Mouse (Mus musculus): ENCODE measurements at regions not wholly inside any gene's neighbourhood (a gene's known extent, or its start where the extent isn't known, plus 50 kb on each side); places are given as distances from the start of the nearest gene placed in this dataset.

DNA sequence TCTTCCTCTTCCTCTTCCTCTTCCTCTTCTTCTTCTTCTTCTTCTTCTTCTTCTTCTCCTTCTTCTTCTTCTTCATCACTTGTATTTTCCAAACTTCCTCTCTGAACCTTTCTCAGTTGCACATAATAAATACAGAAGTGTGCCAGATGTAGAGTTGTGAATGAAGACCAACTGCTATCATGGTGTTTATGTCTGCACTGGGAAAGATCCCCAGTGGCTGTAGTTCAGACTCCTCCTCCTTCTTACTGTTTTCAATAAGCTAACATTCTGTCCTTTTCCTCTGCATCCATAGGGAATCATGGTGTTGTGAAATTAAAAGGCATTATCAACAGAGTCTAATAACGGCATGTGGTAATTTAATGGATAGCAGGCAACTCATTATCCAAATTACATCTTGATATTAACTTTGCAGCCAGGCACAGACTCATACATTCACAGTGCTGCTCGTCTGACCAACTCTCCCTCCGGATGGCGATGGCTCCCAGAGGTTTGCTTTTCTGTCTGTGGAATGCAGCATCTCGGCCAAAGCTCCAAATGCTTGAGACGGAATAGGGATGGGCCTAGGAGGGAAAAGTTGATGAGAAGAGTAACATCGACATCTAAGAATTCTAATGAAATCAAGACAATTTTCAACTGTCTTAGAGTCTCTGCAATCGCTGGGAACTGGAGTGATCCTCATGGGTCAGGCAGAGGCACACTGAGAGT lies 219.6 kb downstream of the Irs2 start:
- ATAC-seq (replicated peaks; ENCODE audit: insufficient number of reproducible peaks, low FRiP score, low TSS enrichment, low read depth): no peak
- Histone ChIP-seq H3K36me3 (replicated peaks; ENCODE audit: control insufficient read depth, insufficient read depth, low read depth, low read length) (no peaks in the 10 kb centered on the region), H3K27ac (replicated peaks; ENCODE audit: low read depth, low read length) (no peak overlapping the region), H3K9me3 (replicated peaks; ENCODE audit: control insufficient read depth, low read length) (no peaks in the 10 kb centered on the region), H3K9ac (replicated peaks; ENCODE audit: low read length) (no peak overlapping the region), H3K27me3 (ENCODE audit: control insufficient read depth, insufficient read depth, low read length) (no peaks in the 10 kb centered on the region), H3K4me2 (ENCODE audit: low read depth, low read length) (no peak overlapping the region), H3K4me1 (ENCODE audit: control insufficient read depth, insufficient read depth, low read length) (no peaks in the 10 kb centered on the region), H3K4me3 (ENCODE audit: low read depth, low read length) (no peak overlapping the region)
- WGBS: 73% methylated on average over 8 of the region's 8 CpGs
- DNase-seq (ENCODE audit: low spot score): no peak

DNA sequence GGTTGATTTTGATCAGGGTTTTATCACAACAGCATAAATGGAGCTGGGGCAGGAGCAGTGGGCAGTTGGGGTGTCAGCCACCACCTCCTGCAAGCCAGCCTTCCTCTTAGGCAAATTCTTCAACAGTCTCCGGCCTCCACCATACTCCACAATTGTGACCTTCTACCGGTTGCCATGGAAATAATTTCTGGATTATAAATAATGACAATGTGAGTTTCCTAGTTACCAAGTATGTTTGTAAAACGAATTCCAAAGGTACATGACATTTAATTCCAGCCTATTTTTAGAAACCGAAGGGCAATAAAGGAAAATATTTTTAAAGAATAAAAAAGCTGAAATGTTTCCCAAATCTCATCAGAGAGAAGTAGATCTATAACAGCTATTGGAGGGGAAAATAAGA lies 222.5 kb downstream of the Irs2 start:
- H3K9me3 ChIP-seq (replicated peaks; ENCODE audit: control insufficient read depth, low read length): no peaks in the 10 kb centered on the region
- no peak overlapping the region for H3K9ac ChIP-seq (replicated peaks; ENCODE audit: low read length)
- no peaks in the 10 kb centered on the region for H3K4me1 ChIP-seq (ENCODE audit: control insufficient read depth, insufficient read depth, low read length)
- ATAC-seq (replicated peaks; ENCODE audit: insufficient number of reproducible peaks, low FRiP score, low TSS enrichment, low read depth) (no peak), DNase-seq (ENCODE audit: low spot score) (peak; percentile 26)
- H3K27me3 ChIP-seq (ENCODE audit: control insufficient read depth, insufficient read depth, low read length): no peaks in the 10 kb centered on the region
- H3K4me2 ChIP-seq (ENCODE audit: low read depth, low read length): no peak overlapping the region
- H3K27ac ChIP-seq (replicated peaks; ENCODE audit: low read depth, low read length): no peak overlapping the region
- H3K4me3 ChIP-seq (ENCODE audit: low read depth, low read length): no peak overlapping the region
- no peaks in the 10 kb centered on the region for H3K36me3 ChIP-seq (replicated peaks; ENCODE audit: control insufficient read depth, insufficient read depth, low read depth, low read length)
- WGBS: 76% methylated on average over 4 of the region's 4 CpGs

DNA sequence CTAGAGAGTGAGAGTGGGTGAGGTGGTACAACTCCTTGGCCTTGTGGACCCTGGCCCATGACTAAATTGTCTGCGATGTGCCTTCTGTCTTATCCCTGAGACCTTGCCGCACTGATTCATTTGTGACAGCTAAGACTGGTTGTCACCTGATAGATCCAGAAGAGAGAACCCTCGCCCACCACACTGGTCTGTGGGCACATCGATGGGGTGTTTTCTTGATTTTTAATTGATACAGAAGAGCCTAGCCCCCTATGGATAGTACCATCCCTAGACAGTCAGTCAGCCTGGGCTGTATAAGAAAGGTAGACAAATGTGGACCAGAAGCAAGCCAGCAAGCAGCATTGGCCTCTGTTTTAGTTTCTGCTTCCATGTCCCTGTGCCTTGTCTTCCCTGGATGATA lies 222.9 kb downstream of the Irs2 start:
- Histone ChIP-seq H3K9me3 (replicated peaks; ENCODE audit: control insufficient read depth, low read length) (no peaks in the 10 kb centered on the region), H3K9ac (replicated peaks; ENCODE audit: low read length) (no peak overlapping the region), H3K4me2 (ENCODE audit: low read depth, low read length) (no peak overlapping the region), H3K4me1 (ENCODE audit: control insufficient read depth, insufficient read depth, low read length) (no peaks in the 10 kb centered on the region), H3K4me3 (ENCODE audit: low read depth, low read length) (no peak overlapping the region), H3K27me3 (ENCODE audit: control insufficient read depth, insufficient read depth, low read length) (no peaks in the 10 kb centered on the region), H3K27ac (replicated peaks; ENCODE audit: low read depth, low read length) (no peak overlapping the region), H3K36me3 (replicated peaks; ENCODE audit: control insufficient read depth, insufficient read depth, low read depth, low read length) (no peaks in the 10 kb centered on the region)
- DNase-seq (ENCODE audit: low spot score) (no peak), ATAC-seq (replicated peaks; ENCODE audit: insufficient number of reproducible peaks, low FRiP score, low TSS enrichment, low read depth) (no peak)
- whole genome bisulfite sequencing: 93% methylated on average over 4 of the region's 4 CpGs

DNA sequence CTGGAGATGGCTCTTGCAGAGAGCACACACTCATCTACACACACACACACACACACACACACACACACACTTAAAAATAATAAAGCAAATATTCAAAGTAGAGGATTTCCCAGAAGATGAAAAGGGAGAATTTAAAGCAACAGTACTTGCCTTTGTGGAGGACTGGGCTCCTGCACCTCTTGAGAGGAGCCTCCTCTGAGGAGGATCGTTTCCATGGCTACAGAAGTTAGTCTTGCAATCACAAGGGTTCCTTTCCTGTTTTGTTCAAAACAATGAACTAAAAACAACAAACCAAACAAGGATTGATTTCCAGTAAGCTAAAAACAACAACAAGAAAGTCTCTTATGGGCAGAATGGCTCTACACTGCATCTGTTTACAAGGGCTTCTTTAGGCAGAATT lies 223.8 kb downstream of the Irs2 start:
- Histone ChIP-seq H3K4me3 (ENCODE audit: low read depth, low read length) (no peak overlapping the region), H3K27me3 (ENCODE audit: control insufficient read depth, insufficient read depth, low read length) (no peaks in the 10 kb centered on the region), H3K9me3 (replicated peaks; ENCODE audit: control insufficient read depth, low read length) (no peaks in the 10 kb centered on the region), H3K4me2 (ENCODE audit: low read depth, low read length) (no peak overlapping the region), H3K27ac (replicated peaks; ENCODE audit: low read depth, low read length) (no peak overlapping the region), H3K36me3 (replicated peaks; ENCODE audit: control insufficient read depth, insufficient read depth, low read depth, low read length) (no peaks in the 10 kb centered on the region), H3K4me1 (ENCODE audit: control insufficient read depth, insufficient read depth, low read length) (no peaks in the 10 kb centered on the region), H3K9ac (replicated peaks; ENCODE audit: low read length) (no peak overlapping the region)
- ATAC-seq (replicated peaks; ENCODE audit: insufficient number of reproducible peaks, low FRiP score, low TSS enrichment, low read depth) (no peak), DNase-seq (ENCODE audit: low spot score) (no peak)
- 48% methylated on average over 1 of the region's 1 CpGs for WGBS

DNA sequence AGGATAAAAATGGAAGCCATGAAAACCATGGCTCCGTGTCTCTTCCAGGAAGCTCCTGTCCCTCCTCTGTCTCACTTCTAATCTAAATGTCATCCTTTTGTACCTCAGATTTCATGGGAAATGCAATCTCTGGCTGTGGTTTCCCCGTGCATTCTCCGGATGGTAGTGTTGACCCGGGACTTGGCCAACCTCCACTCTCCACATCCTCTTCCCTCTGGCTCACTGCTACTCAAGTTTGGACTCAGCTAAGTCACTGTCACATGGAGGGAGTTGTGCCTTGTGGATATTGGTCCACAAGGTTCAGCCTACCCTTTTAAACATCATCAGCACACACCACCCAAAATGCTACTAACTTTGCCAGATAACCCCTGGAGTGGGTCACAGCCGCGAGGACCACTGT lies 226.4 kb downstream of the Irs2 start:
- H3K4me3 ChIP-seq (ENCODE audit: low read depth, low read length): no peak overlapping the region
- DNase-seq (ENCODE audit: low spot score) (no peak), ATAC-seq (replicated peaks; ENCODE audit: insufficient number of reproducible peaks, low FRiP score, low TSS enrichment, low read depth) (no peak)
- H3K36me3 ChIP-seq (replicated peaks; ENCODE audit: control insufficient read depth, insufficient read depth, low read depth, low read length): no peaks in the 10 kb centered on the region
- no peak overlapping the region for H3K9ac ChIP-seq (replicated peaks; ENCODE audit: low read length)
- no peak overlapping the region for H3K27ac ChIP-seq (replicated peaks; ENCODE audit: low read depth, low read length)
- no peaks in the 10 kb centered on the region for H3K27me3 ChIP-seq (ENCODE audit: control insufficient read depth, insufficient read depth, low read length)
- 90% methylated on average over 6 of the region's 6 CpGs for WGBS
- H3K4me2 ChIP-seq (ENCODE audit: low read depth, low read length): no peak overlapping the region
- no peaks in the 10 kb centered on the region for H3K4me1 ChIP-seq (ENCODE audit: control insufficient read depth, insufficient read depth, low read length)
- no peaks in the 10 kb centered on the region for H3K9me3 ChIP-seq (replicated peaks; ENCODE audit: control insufficient read depth, low read length)

DNA sequence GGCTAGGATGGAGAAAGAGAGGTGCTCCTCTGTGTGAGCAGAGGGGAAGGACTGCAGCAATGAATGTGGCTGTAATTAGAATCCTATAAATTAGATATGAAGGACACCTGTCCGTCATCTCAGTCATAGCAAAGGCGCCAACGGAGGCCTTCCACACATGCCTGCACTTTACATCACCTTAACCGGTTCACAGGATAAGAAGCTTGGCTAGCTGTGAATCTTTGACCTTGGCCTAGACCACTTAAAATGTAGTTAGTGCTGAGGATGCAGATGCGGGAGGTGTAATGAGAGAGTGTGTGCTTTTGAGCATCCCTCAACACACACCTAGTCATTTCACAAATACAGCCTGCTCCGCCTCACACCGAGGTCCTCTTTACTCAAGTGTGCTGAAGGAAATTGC lies 228.6 kb downstream of the Irs2 start:
- Histone ChIP-seq H3K4me1 (ENCODE audit: control insufficient read depth, insufficient read depth, low read length) (no peaks in the 10 kb centered on the region), H3K27me3 (ENCODE audit: control insufficient read depth, insufficient read depth, low read length) (no peaks in the 10 kb centered on the region), H3K9me3 (replicated peaks; ENCODE audit: control insufficient read depth, low read length) (no peaks in the 10 kb centered on the region), H3K9ac (replicated peaks; ENCODE audit: low read length) (no peak overlapping the region), H3K36me3 (replicated peaks; ENCODE audit: control insufficient read depth, insufficient read depth, low read depth, low read length) (no peaks in the 10 kb centered on the region), H3K4me2 (ENCODE audit: low read depth, low read length) (no peak overlapping the region), H3K27ac (replicated peaks; ENCODE audit: low read depth, low read length) (no peak overlapping the region), H3K4me3 (ENCODE audit: low read depth, low read length) (no peak overlapping the region)
- DNase-seq (ENCODE audit: low spot score) (no peak), ATAC-seq (replicated peaks; ENCODE audit: insufficient number of reproducible peaks, low FRiP score, low TSS enrichment, low read depth) (no peak)
- 83% methylated on average over 7 of the region's 7 CpGs for WGBS

DNA sequence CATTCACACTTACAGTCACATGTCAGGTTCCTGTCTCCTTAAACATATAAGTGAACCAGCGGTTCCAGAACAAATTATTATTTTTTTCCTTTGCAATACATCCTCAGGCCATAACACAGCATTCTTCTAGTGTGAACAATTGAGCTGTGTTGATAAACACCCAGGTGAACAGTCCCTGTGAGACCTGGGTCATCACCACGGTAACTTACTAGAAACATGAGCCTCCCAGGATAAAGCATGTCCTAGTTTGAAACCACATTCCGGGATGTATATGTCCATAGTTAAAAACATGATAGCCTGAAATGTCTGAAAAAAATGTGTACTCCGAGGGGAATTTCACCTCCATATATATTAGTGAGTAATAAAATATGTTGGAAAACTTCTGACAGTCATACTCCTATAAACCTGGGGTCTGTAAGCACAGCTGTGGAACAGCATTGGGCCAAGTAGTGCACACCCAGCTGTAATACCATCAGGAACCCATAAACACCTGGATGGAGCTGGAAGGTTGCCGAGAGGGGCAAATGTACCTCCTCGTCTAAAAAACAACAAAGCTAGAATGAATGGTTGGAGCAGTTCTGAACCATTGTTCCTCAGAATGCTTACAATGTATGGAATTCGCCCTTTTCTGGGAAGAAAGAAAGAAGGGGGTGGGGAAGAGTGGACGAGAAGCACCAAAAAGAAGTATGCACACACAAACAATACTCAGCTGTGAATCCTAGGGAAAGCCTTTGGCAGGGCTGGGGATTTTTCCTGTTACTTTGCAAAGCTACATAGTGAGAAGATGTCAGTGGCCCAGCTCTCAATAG lies 232.9 kb downstream of the Irs2 start:
- Histone ChIP-seq H3K4me1 (ENCODE audit: control insufficient read depth, insufficient read depth, low read length) (no peaks in the 10 kb centered on the region), H3K36me3 (replicated peaks; ENCODE audit: control insufficient read depth, insufficient read depth, low read depth, low read length) (no peaks in the 10 kb centered on the region), H3K9me3 (replicated peaks; ENCODE audit: control insufficient read depth, low read length) (no peaks in the 10 kb centered on the region), H3K27me3 (ENCODE audit: control insufficient read depth, insufficient read depth, low read length) (no peaks in the 10 kb centered on the region), H3K4me3 (ENCODE audit: low read depth, low read length) (no peak overlapping the region), H3K4me2 (ENCODE audit: low read depth, low read length) (no peak overlapping the region), H3K9ac (replicated peaks; ENCODE audit: low read length) (no peak overlapping the region), H3K27ac (replicated peaks; ENCODE audit: low read depth, low read length) (no peak overlapping the region)
- ATAC-seq (replicated peaks; ENCODE audit: insufficient number of reproducible peaks, low FRiP score, low TSS enrichment, low read depth) (no peak), DNase-seq (ENCODE audit: low spot score) (no peak)
- WGBS: 69% methylated on average over 8 of the region's 8 CpGs

DNA sequence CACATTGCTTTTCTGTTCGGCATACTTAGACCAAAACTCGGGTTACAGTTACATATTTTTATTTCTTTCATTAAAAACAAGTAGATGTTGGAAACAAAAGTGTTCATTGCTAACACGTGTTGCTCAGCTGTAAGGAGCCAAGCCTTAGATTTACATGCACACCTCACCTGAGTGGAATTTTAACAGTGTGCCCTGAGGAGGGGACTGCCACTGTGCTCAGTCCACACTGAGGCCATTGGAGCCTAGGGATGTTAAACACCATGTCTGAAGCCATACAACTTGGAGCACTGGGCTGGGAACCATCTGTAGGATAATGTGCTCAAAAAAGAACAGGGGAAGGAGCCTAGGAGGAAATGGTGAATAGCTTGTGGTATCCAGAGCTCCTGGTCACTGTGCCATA lies 233.5 kb downstream of the Irs2 start:
- Histone ChIP-seq H3K4me1 (ENCODE audit: control insufficient read depth, insufficient read depth, low read length) (no peaks in the 10 kb centered on the region), H3K27me3 (ENCODE audit: control insufficient read depth, insufficient read depth, low read length) (no peaks in the 10 kb centered on the region), H3K36me3 (replicated peaks; ENCODE audit: control insufficient read depth, insufficient read depth, low read depth, low read length) (no peaks in the 10 kb centered on the region), H3K9me3 (replicated peaks; ENCODE audit: control insufficient read depth, low read length) (no peaks in the 10 kb centered on the region), H3K4me2 (ENCODE audit: low read depth, low read length) (no peak overlapping the region), H3K27ac (replicated peaks; ENCODE audit: low read depth, low read length) (no peak overlapping the region), H3K4me3 (ENCODE audit: low read depth, low read length) (no peak overlapping the region), H3K9ac (replicated peaks; ENCODE audit: low read length) (no peak overlapping the region)
- ATAC-seq (replicated peaks; ENCODE audit: insufficient number of reproducible peaks, low FRiP score, low TSS enrichment, low read depth) (no peak), DNase-seq (ENCODE audit: low spot score) (no peak)
- WGBS: 93% methylated on average over 3 of the region's 3 CpGs
